Mouse (Mus musculus) mouse embryonic stem cell (cell line): ENCODE data around the gene Dab2ip.

ENCODE experiments used
- in situ Hi-C, 2 experiments: fragments of 300-500 bp; cut with MboI; formaldehyde crosslinking; loops; 1 replicate in 1 of 2; 3 replicates in 1 of 2; pipeline ENCODE4 v1.14.3; 2019 to 2020; ENCODE audit warnings: low sequenced_read_pairs in 2 of 2, low pct_unique_long_range_greater_than_20kb in 1 of 2, mixed read lengths in 1 of 2; ENCODE audit not compliant: unreplicated experiment in 1 of 2

The Dab2ip gene

GRCm38 (mm10) chr2:35746638-35747037 is 188.6 kb downstream of the Dab2ip start:
- in situ Hi-C loops: no loop called here

GRCm38 (mm10) chr2:35747371-35748035 is 189.4 kb downstream of the Dab2ip start:
- in situ Hi-C loops: no loop called here

- in situ Hi-C loops: no loop called here
Measured at GRCm38 (mm10) chr2:35750533-35751141, 192.6 kb downstream of the Dab2ip start.

GRCm38 (mm10) chr2:35751781-35752505 is 193.9 kb downstream of the Dab2ip start:
- in situ Hi-C loops: no loop called here

- in situ Hi-C loops: no loop called here
Measured at GRCm38 (mm10) chr2:35756467-35756866, 198.4 kb downstream of the Dab2ip start.

GRCm38 (mm10) chr2:35760352-35760751 is 202.3 kb downstream of the Dab2ip start:
- in situ Hi-C loops: no loop called here

GRCm38 (mm10) chr2:35760867-35761266 is 202.8 kb downstream of the Dab2ip start:
- in situ Hi-C loops: no loop called here

GRCm38 (mm10) chr2:35761458-35761857 is 203.4 kb downstream of the Dab2ip start:
- in situ Hi-C loops: no loop called here

- in situ Hi-C loops: no loop called here
Measured at GRCm38 (mm10) chr2:35763818-35764217, 205.8 kb downstream of the Dab2ip start.

GRCm38 (mm10) chr2:35764328-35764727 is 206.3 kb downstream of the Dab2ip start:
- in situ Hi-C loops: no loop called here

- in situ Hi-C loops: no loop called here
Measured at GRCm38 (mm10) chr2:35767834-35768537, 209.9 kb downstream of the Dab2ip start.

GRCm38 (mm10) chr2:35768538-35769238 is 210.6 kb downstream of the Dab2ip start:
- in situ Hi-C loops: no loop called here

- in situ Hi-C loops: no loop called here
Measured at GRCm38 (mm10) chr2:35769398-35769797, 211.3 kb downstream of the Dab2ip start.

- in situ Hi-C loops: loop anchor here in 1 of 2 experiments (10.0 kb wide), 1 partner anchor 134 kb away; no protein-coding TSS in a partner anchor
Measured at GRCm38 (mm10) chr2:35770541-35770940, 212.5 kb downstream of the Dab2ip start.

GRCm38 (mm10) chr2:35775651-35776055 is 217.6 kb downstream of the Dab2ip start:
- in situ Hi-C loops: loop anchor here in 1 of 2 experiments (10.0 kb wide), 1 partner anchor 129 kb away; no protein-coding TSS in a partner anchor

GRCm38 (mm10) chr2:35776935-35777334 is 218.9 kb downstream of the Dab2ip start:
- in situ Hi-C loops: loop anchor here in 1 of 2 experiments (10.0 kb wide), 1 partner anchor 128 kb away; no protein-coding TSS in a partner anchor

- in situ Hi-C loops: loop anchor here in 1 of 2 experiments (10.0 kb wide), 1 partner anchor 126 kb away; no protein-coding TSS in a partner anchor
Measured at GRCm38 (mm10) chr2:35779266-35779665, 221.2 kb downstream of the Dab2ip start.
